Mouse (Mus musculus) ES-Bruce4 (cell line): ENCODE measurements around the gene Rfx5. TPM values are rescaled to one million over a fixed set of nuclear protein-coding genes. Genes with fewer than 3 reads are reported as not detected.
A peak's percentile ranks its signal among the peaks of the same experiment; 100 is the strongest.
"Not testable (repeated sequence)": the region's sequence is repeated elsewhere in the genome, so short reads cannot be mapped to it uniquely, and the experiment has no call there.

Source experiments
- H3K27ac ChIP-seq: 2 replicates; pipeline ENCODE4 v1.5.1; 2012; ENCODE audit warnings: low read length, inconsistent platforms; ENCODE audit not compliant: insufficient read depth
- H3K27me3 ChIP-seq: 2 replicates; pipeline ENCODE4 v1.6.1; 2012; ENCODE audit warnings: mild to moderate bottlenecking, low read length, inconsistent platforms; ENCODE audit not compliant: control insufficient read depth, poor library complexity, insufficient read depth, severe bottlenecking
- H3K36me3 ChIP-seq: 2 replicates; pipeline ENCODE4 v1.6.1; 2012; ENCODE audit warnings: inconsistent platforms, mild to moderate bottlenecking, low read length, moderate library complexity; ENCODE audit not compliant: control insufficient read depth, poor library complexity, insufficient read depth, severe bottlenecking
- H3K4me1 ChIP-seq: one replicate; pipeline ENCODE4 v1.8.1; 2011; ENCODE audit warnings: low read length; ENCODE audit not compliant: control insufficient read depth, insufficient read depth
- H3K4me3 ChIP-seq: 2 replicates; pipeline ENCODE4 v1.5.1; 2011; ENCODE audit warnings: low read depth, mild to moderate bottlenecking, low read length
- H3K9ac ChIP-seq: 2 replicates; pipeline ENCODE4 v1.6.1; 2012; ENCODE audit warnings: low read depth, mild to moderate bottlenecking, inconsistent platforms; ENCODE audit not compliant: poor library complexity, severe bottlenecking
- H3K9me3 ChIP-seq: replicated peaks from 2 replicates; pipeline ENCODE4 v1.6.1; 2012; ENCODE audit warnings: mild to moderate bottlenecking, low read length, inconsistent platforms; ENCODE audit not compliant: control insufficient read depth, poor library complexity, insufficient read depth, severe bottlenecking
- CTCF ChIP-seq: IDR thresholded peaks from one replicate; pipeline ENCODE4 v1.8.1; 2011; ENCODE audit warnings: low read depth, low read length
- EP300 ChIP-seq: IDR thresholded peaks from 2 replicates; pipeline ENCODE4 v1.6.1; 2011; ENCODE audit warnings: low read depth, low read length; ENCODE audit not compliant: insufficient read depth
- POLR2A ChIP-seq: IDR thresholded peaks from one replicate; pipeline ENCODE4 v1.8.1; 2011; ENCODE audit warnings: low read length; ENCODE audit not compliant: insufficient read depth
- polyA plus RNA-seq: library from polyadenylated mRNA; stranded (reverse); fragments of >200 nt; gene quantifications from 2 replicates; pipeline ENCODE4 v1.2.4, GENCODE M21; 2011; ENCODE audit warnings: low read depth; ENCODE audit not compliant: missing spikeins, insufficient read depth, insufficient read length

Rfx5 gene
- polyA plus RNA-seq, 1 experiment = 24.8 TPM

- not testable (repeated sequence) for H3K4me1 ChIP-seq, H3K27ac ChIP-seq, H3K4me3 ChIP-seq, H3K9ac ChIP-seq, H3K27me3 ChIP-seq, H3K36me3 ChIP-seq, H3K9me3 ChIP-seq
Observed at GRCm38 (mm10) chr3:94940033-94940432, 13.8 kb upstream of the Rfx5 start.

DNA sequence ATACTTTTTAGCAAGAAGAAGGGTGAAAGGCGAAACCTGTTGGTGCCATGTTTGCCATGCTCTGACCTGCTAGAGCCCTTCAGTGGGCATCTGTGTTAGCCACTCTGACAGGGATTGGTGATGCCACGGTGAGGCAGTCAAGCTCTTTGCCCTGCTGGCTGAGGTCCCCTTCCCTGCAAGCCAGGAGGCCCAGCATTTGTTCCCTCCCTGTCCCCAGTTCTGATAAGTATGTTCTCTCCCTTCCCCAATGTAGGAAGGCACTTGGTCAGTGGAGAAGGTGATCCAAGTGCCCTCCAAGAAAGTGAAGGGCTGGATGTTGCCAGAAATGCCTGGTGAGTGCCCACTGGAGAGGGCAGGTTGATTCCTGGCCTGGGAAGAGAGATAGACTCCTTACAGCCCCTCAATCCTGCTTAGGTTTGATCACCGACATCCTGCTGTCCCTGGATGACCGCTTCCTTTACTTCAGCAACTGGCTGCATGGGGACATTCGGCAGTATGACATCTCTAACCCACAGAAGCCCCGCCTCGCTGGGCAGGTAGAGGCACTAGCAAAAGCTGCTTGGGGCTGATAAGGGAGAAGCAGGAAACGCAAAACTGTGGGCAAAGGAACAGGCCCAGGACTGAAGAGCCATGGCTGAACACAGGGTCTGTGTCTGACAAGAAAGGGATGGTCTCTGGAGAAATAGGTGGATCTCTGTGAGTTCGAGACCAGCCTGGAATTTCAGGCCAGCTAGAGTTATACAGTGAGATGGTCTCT is 11.5 kb upstream of the Rfx5 start:
- H3K4me1 ChIP-seq, H3K4me3 ChIP-seq, H3K36me3 ChIP-seq, H3K9ac ChIP-seq, H3K9me3 ChIP-seq, H3K27ac ChIP-seq, H3K27me3 ChIP-seq: not testable (repeated sequence)

- peak; percentile 39 for TF ChIP-seq CTCF
- not testable (repeated sequence) for H3K9me3 ChIP-seq, H3K4me1 ChIP-seq, H3K9ac ChIP-seq, H3K27ac ChIP-seq, H3K4me3 ChIP-seq, H3K27me3 ChIP-seq, H3K36me3 ChIP-seq
Observed at GRCm38 (mm10) chr3:94943706-94944105, 10.2 kb upstream of the Rfx5 start.

- no peak overlapping the region for H3K27ac ChIP-seq
- no peaks in the 10 kb centered on the region for H3K4me1 ChIP-seq
- H3K9me3 ChIP-seq = no peaks in the 10 kb centered on the region
- no peaks in the 10 kb centered on the region for H3K36me3 ChIP-seq
- no peak overlapping the region for H3K9ac ChIP-seq
- H3K27me3 ChIP-seq = no peaks in the 10 kb centered on the region
- TF ChIP-seq CTCF = peak; percentile 13
- TF ChIP-seq POLR2A = no peak
- no peak for TF ChIP-seq EP300
- no peak overlapping the region for H3K4me3 ChIP-seq
Observed at GRCm38 (mm10) chr3:94948066-94948614, 5.7 kb upstream of the Rfx5 start.

DNA sequence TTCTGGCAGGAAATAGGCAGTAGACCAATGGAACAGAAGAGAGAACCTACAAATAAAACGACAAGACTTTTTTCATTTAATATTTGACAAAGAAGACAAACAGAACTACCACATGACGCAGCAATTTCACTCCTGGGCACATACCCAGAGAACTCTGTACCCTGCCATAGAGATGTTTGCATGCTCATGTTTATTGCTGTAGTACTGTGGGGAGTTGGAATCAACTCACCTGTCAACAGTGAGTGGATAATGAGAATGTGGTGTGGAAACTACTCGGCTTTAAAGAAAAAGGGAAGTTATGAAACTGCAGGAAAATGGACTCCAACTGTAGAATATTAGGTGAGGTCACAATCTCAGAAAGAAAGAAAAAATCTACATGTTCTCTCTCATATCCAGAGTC is 4.2 kb upstream of the Rfx5 start:
- Histone ChIP-seq H3K36me3 (no peaks in the 10 kb centered on the region), H3K9me3 (no peaks in the 10 kb centered on the region), H3K4me3 (no peak overlapping the region), H3K27me3 (no peaks in the 10 kb centered on the region), H3K9ac (no peak overlapping the region), H3K4me1 (no peaks in the 10 kb centered on the region), H3K27ac (no peak overlapping the region)
- TF ChIP-seq EP300 (no peak), POLR2A (no peak), CTCF (no peak)

DNA sequence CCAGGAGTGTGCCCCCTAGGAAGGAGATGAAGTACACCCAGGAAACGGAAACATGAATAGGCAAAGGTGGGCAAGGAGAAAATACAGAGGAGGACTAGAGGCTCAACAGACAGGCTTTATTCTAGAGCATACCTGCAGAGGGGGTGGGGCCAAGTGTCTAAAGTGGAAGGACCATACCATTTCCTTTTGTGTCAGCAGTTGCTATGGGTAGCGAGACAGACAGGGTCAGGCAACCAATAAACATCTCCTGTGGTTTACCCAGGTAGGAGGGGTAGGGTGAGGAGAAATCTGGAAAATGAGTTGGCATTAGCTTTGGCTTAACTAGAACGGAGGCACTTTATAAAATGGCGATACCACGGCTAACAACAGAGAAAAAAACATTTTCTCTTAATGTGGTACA is 1.1 kb upstream of the Rfx5 start:
- Histone ChIP-seq H3K4me3 (peak overlapping the region; percentile 25; the same call in 1 of the 2 replicates), H3K9me3 (no peaks in the 10 kb centered on the region), H3K4me1 (no peaks in the 10 kb centered on the region), H3K9ac (peak overlapping the region; percentile 92; the same call in 1 of the 2 replicates), H3K36me3 (peaks cover 22% of the 10 kb centered on the region), H3K27me3 (no peaks in the 10 kb centered on the region), H3K27ac (no peak overlapping the region)
- TF ChIP-seq EP300 (no peak), POLR2A (no peak), CTCF (no peak)
